In genomic region chr2:156726878-156727277, GRCm38 (mm10) we compare ENCODE assay signal across 8 mouse cellular contexts. TPM values are rescaled to one million over a fixed set of nuclear protein-coding genes. Genes with fewer than 3 reads are reported as not detected.
DNase-seq lines count a peak whose midpoint lies in the region; ATAC-seq and TF ChIP-seq lines count a peak whose summit lies in the region.

No protein-coding gene starts in this region.

- H3K4me2 ChIP-seq in embryonic facial prominence, embryonic 13.5 days: peak overlapping the region; percentile 45
- H3K4me2 ChIP-seq in limb, embryonic 14.5 days (replicated peaks; ENCODE audit: low read depth, low read length, severe bottlenecking): no peak overlapping the region

- DNase-seq in heart, adult 2 months: peak in 1 of 2 experiments; percentile 59
- DNase-seq in heart, postnatal 25 days (ENCODE audit: low spot score): no peak
- no peak for DNase-seq in limb, embryonic 14.5 days (ENCODE audit: low spot score)
- DNase-seq in thymus, postnatal 0 days (ENCODE audit: low spot score): no peak
- DNase-seq in kidney, postnatal 14 days: no peak

- intact Hi-C loops in heart, adult 2 months (cut with DNase I): no loop called here
- intact Hi-C loops in heart, postnatal 25 days (cut with DNase I): no loop called here

- WGBS in heart, adult 2 months: 0% methylated on average over 3 of the region's 3 CpGs
- WGBS in embryonic facial prominence, embryonic 13.5 days: 45% methylated on average over 3 of the region's 3 CpGs
- 63% methylated on average over 3 of the region's 3 CpGs for WGBS in limb, embryonic 14.5 days

- H3K9ac ChIP-seq in heart, adult 2 months (ENCODE audit: low read depth, low read length): no peak overlapping the region
- H3K9ac ChIP-seq in embryonic facial prominence, embryonic 13.5 days: no peak overlapping the region
- H3K9ac ChIP-seq in limb, embryonic 14.5 days (ENCODE audit: low read depth, low read length, severe bottlenecking): no peak overlapping the region

- H3K79me2 ChIP-seq in heart, adult 2 months (replicated peaks; ENCODE audit: control insufficient read depth, insufficient read depth, low read length): peaks cover 5% of the 10 kb centered on the region

- no peaks in the 10 kb centered on the region for H3K9me3 ChIP-seq in E14TG2a.4 (ENCODE audit: low read length)
- H3K9me3 ChIP-seq in embryonic facial prominence, embryonic 13.5 days: no peaks in the 10 kb centered on the region
- H3K9me3 ChIP-seq in limb, embryonic 14.5 days (ENCODE audit: control insufficient read depth, low read length): no peaks in the 10 kb centered on the region

- TF ChIP-seq POLR2A in heart, adult 2 months (IDR thresholded peaks at IDR 0.05; ENCODE audit: insufficient read depth, low read depth, low read length): no peak
- no peak for TF ChIP-seq POLR2A in limb, embryonic 14.5 days (IDR thresholded peaks at IDR 0.05; ENCODE audit: borderline replicate concordance, extremely low read depth, insufficient read depth, insufficient read length)

- no peak for TF ChIP-seq EP300 in heart, adult 2 months (IDR thresholded peaks at IDR 0.05; ENCODE audit: insufficient read depth, low read depth, low read length)

- H3K4me3 ChIP-seq in heart, adult 2 months: no peak overlapping the region
- H3K4me3 ChIP-seq in E14TG2a.4 (replicated peaks; ENCODE audit: low read length): peak overlapping the region; percentile 51
- H3K4me3 ChIP-seq in embryonic facial prominence, embryonic 13.5 days: no peak overlapping the region
- no peak overlapping the region for H3K4me3 ChIP-seq in limb, embryonic 14.5 days (replicated peaks; ENCODE audit: low read length)

- ATAC-seq in embryonic facial prominence, embryonic 13.5 days (ENCODE audit: insufficient number of reproducible peaks, insufficient read depth, low FRiP score, low TSS enrichment, low read depth): no peak
- ATAC-seq in limb, embryonic 14.5 days (ENCODE audit: low FRiP score, low read depth): no peak
- ATAC-seq in granulocyte monocyte progenitor cell, adult 5-6 weeks (replicated peaks; ENCODE audit: poor library complexity, severe bottlenecking): no peak

- H3K27me3 ChIP-seq in heart, adult 2 months (ENCODE audit: control insufficient read depth, insufficient read depth, low read length): no peaks in the 10 kb centered on the region
- H3K27me3 ChIP-seq in E14TG2a.4 (ENCODE audit: insufficient read depth, low read length): peaks cover 12% of the 10 kb centered on the region
- H3K27me3 ChIP-seq in embryonic facial prominence, embryonic 13.5 days: no peaks in the 10 kb centered on the region
- no peaks in the 10 kb centered on the region for H3K27me3 ChIP-seq in limb, embryonic 14.5 days (ENCODE audit: control insufficient read depth, insufficient read depth, low read length)

- peaks cover 8% of the 10 kb centered on the region for H3K36me3 ChIP-seq in heart, adult 2 months (ENCODE audit: control insufficient read depth, insufficient read depth, low read length)
- H3K36me3 ChIP-seq in E14TG2a.4 (ENCODE audit: insufficient read depth, low read length): peaks cover 6% of the 10 kb centered on the region; the same call in 1 of the 2 replicates
- H3K36me3 ChIP-seq in embryonic facial prominence, embryonic 13.5 days: no peaks in the 10 kb centered on the region; the same call in 1 of the 2 replicates
- H3K36me3 ChIP-seq in limb, embryonic 14.5 days (ENCODE audit: control insufficient read depth, insufficient read depth, low read length): no peaks in the 10 kb centered on the region

- no peak for TF ChIP-seq CTCF in heart, adult 2 months (IDR thresholded peaks at IDR 0.05)
- no peak for TF ChIP-seq CTCF in E14TG2a.4 (conservative IDR thresholded peaks at IDR 0.05; ENCODE audit: low read length)

- peaks cover 39% of the 10 kb centered on the region for H3K4me1 ChIP-seq in heart, adult 2 months (ENCODE audit: control insufficient read depth, insufficient read depth, low read length)
- H3K4me1 ChIP-seq in E14TG2a.4 (replicated peaks; ENCODE audit: low read depth, low read length): peaks cover 92% of the 10 kb centered on the region
- H3K4me1 ChIP-seq in embryonic facial prominence, embryonic 13.5 days: peaks cover 76% of the 10 kb centered on the region
- H3K4me1 ChIP-seq in limb, embryonic 14.5 days (ENCODE audit: control insufficient read depth, insufficient read depth, low read length): peaks cover 47% of the 10 kb centered on the region

- peak overlapping the region; percentile 37 for H3K27ac ChIP-seq in heart, adult 2 months
- peak overlapping the region; percentile 81 for H3K27ac ChIP-seq in embryonic facial prominence, embryonic 13.5 days
- peak overlapping the region; percentile 35; the same call in 1 of the 2 replicates for H3K27ac ChIP-seq in limb, embryonic 14.5 days (replicated peaks; ENCODE audit: low read depth, low read length)

RNA-seq across cellular contexts. Expression of gene Myl9, which starts 48.3 kb away (rescaled TPM):
- total RNA-seq in heart, adult 2 months (2021): 100 to 1,000 TPM in 1 of 2 experiments, 10 to 100 TPM in 1; 86.6 to 107 TPM
- polyA plus RNA-seq in heart, adult 2 months (2012; rRNA removed): 176 and 204 TPM in 2 replicates
- 100 to 1,000 TPM; 200 to 205 TPM for total RNA-seq in heart, postnatal 25 days (2021)
- 197 TPM in 2 replicates for polyA plus RNA-seq in embryonic facial prominence, embryonic 13.5 days (2015; fragmentation: Nextera tagmentation; extraction: Ambion mirVana)
- polyA plus RNA-seq in limb, embryonic 14.5 days (2012; rRNA removed): 127 and 152 TPM in 2 replicates
- 257 and 269 TPM in 2 replicates for polyA plus RNA-seq in limb, embryonic 14.5 days (2014; fragmentation: Nextera tagmentation; extraction: Ambion mirVana)
- 20.6 and 27.1 TPM in 2 replicates for polyA plus RNA-seq in thymus, postnatal 0 days (2015; fragmentation: Nextera tagmentation; extraction: Ambion mirVana)
- not detected in 2 replicates for total RNA-seq in granulocyte monocyte progenitor cell, adult 5-6 weeks (2014; fragmentation: Nextera tagmentation)
- not detected in 2 replicates for total RNA-seq in granulocyte monocyte progenitor cell, adult 5-6 weeks (2017)
